Mouse (Mus musculus): ENCODE measurements at regions not wholly inside any gene's neighbourhood (a gene's known extent, or its start where the extent isn't known, plus 50 kb on each side); places are given as distances from the start of the nearest gene placed in this dataset.

- H3K9me3 ChIP-seq (ENCODE audit: control insufficient read depth, low read length) = no peaks in the 10 kb centered on the region
- no peak overlapping the region for H3K27ac ChIP-seq (ENCODE audit: low read depth, low read length)
- H3K4me2 ChIP-seq (ENCODE audit: low read depth) = no peak overlapping the region
- ATAC-seq (ENCODE audit: insufficient read depth, low FRiP score, low TSS enrichment) (no peak), DNase-seq (ENCODE audit: low spot score) (no peak)
- H3K36me3 ChIP-seq (ENCODE audit: control insufficient read depth, insufficient read depth, low read length) = no peaks in the 10 kb centered on the region
- no peaks in the 10 kb centered on the region for H3K27me3 ChIP-seq (ENCODE audit: control insufficient read depth, insufficient read depth, low read length)
- H3K9ac ChIP-seq (ENCODE audit: low read length) = no peak overlapping the region
- H3K4me1 ChIP-seq (ENCODE audit: control insufficient read depth, insufficient read depth, low read length) = no peaks in the 10 kb centered on the region
- no peak overlapping the region for H3K4me3 ChIP-seq (ENCODE audit: low read depth, low read length)
- 65% methylated on average over 10 of the region's 10 CpGs for WGBS
These were observed 305.0 kb downstream of the Maf start for GRCm38 (mm10) chr8:115402471-115403197.
